8 mouse cellular contexts compared by ENCODE assay signal in the genomic region with DNA sequence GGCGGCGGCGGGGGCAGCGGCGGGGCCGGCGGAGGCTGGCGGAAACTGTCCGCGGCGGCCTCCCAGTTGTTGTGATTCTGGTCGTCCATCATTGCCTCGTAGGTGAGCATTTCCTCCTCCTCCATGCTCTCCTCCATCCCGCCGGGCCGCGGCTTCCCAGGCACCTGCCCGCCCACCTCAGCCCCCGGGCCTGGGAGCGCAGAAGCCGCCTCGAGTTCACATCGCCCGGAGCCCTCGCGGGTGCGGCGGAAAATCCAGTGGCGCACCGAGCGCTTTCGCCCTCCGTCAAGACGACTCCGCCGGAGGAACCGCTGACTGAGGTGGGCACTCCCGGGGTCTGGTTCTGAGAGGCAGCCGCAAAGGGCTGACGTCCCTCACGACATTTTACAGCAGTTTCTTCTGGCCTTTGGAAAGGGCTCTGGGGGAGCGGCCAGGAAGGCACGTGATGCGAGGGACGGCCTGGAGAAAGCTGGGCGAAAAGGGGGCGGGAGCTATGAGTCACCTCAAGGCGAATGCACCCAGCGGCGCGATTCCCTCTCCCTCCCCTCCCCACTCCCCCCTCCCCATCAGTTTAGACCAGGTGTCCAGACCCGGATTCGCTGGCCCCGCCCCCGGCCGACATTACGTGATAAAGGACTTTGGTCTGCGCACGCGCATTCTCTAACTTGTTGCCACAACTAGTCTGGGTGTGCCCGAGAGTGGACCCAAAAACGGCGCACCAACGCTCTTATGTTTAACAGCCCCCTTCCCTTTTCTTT. TPM values are rescaled to one million over a fixed set of nuclear protein-coding genes. Genes with fewer than 3 reads are reported as not detected.
DNase-seq lines count a peak whose midpoint lies in the region; ATAC-seq and TF ChIP-seq lines count a peak whose summit lies in the region.

A gene (minus strand): TSS at position 444 of the 758 bp plus-strand sequence.

- ATAC-seq in frontal cortex, adult (ENCODE audit: low TSS enrichment) = peak; percentile 88
- ATAC-seq in lung, postnatal 0 days = peak; percentile 97

- no peaks in the 10 kb centered on the region for H3K27me3 ChIP-seq in hindbrain, embryonic 10.5 days (ENCODE audit: insufficient read depth, poor library complexity, severe bottlenecking)
- H3K27me3 ChIP-seq in lung, postnatal 0 days (replicated peaks; ENCODE audit: insufficient read depth, low read length) = no peaks in the 10 kb centered on the region

- no peak; the same call in 1 of the 2 replicates for TF ChIP-seq EP300 in lung, postnatal 0 days (IDR thresholded peaks at IDR 0.05)

- H3K27ac ChIP-seq in hindbrain, embryonic 10.5 days = peak within 1 kb of the TSS; percentile 96
- H3K27ac ChIP-seq in lung, postnatal 0 days (ENCODE audit: low read length) = peak within 1 kb of the TSS; percentile 91

- DNase-seq in MN1 (ENCODE audit: low spot score) = peak; percentile 98
- peak; percentile 96 for DNase-seq in cerebellum, adult 9-10 months
- peak; percentile 98 for DNase-seq in hindbrain, embryonic 10.5 days (ENCODE audit: low spot score)
- DNase-seq in layer of hippocampus, adult 9-11 months = peak; percentile 97
- DNase-seq in lung, postnatal 0 days (ENCODE audit: low spot score) = peak; percentile 100
- peak; percentile 96 for DNase-seq in ovary, postnatal 14 days (ENCODE audit: low spot score)
- DNase-seq in thymus, postnatal 14 days = peak; percentile 94

- no peaks in the 10 kb centered on the region for H3K9me3 ChIP-seq in hindbrain, embryonic 10.5 days
- H3K9me3 ChIP-seq in lung, postnatal 0 days (ENCODE audit: low read length) = no peaks in the 10 kb centered on the region

- peak within 1 kb of the TSS; percentile 98 for H3K4me3 ChIP-seq in hindbrain, embryonic 10.5 days
- peak within 1 kb of the TSS; percentile 78 for H3K4me3 ChIP-seq in lung, postnatal 0 days (ENCODE audit: low read depth, low read length)

- under 1% methylated on average over 64 of the region's 64 CpGs for WGBS in hindbrain, embryonic 10.5 days
- 2% methylated on average over 61 of the region's 64 CpGs for WGBS in lung, postnatal 0 days

- H3K4me2 ChIP-seq in lung, postnatal 0 days (replicated peaks; ENCODE audit: low read depth, low read length) = peak within 1 kb of the TSS; percentile 71

- H3K36me3 ChIP-seq in hindbrain, embryonic 10.5 days = peaks cover 9% of the 10 kb centered on the region; the same call in 1 of the 2 replicates
- no peaks in the 10 kb centered on the region for H3K36me3 ChIP-seq in lung, postnatal 0 days (ENCODE audit: insufficient read depth, low read length)

- H3K9ac ChIP-seq in lung, postnatal 0 days (replicated peaks; ENCODE audit: low read depth) = peak within 1 kb of the TSS; percentile 89

- peaks cover 30% of the 10 kb centered on the region for H3K4me1 ChIP-seq in hindbrain, embryonic 10.5 days (replicated peaks)
- H3K4me1 ChIP-seq in lung, postnatal 0 days (ENCODE audit: insufficient read depth, low read depth, low read length) = peaks cover 4% of the 10 kb centered on the region; the same call in 1 of the 2 replicates

- TF ChIP-seq CTCF in lung, postnatal 0 days (IDR thresholded peaks at IDR 0.05) = no peak

RNA-seq across cellular contexts. Expression of the gene that starts here (rescaled TPM):
- 23.1 and 25.1 TPM in 2 replicates for polyA plus RNA-seq in hindbrain, embryonic 10.5 days (2016; fragmentation: Nextera tagmentation; extraction: Ambion mirVana)
- polyA plus RNA-seq in lung, postnatal 0 days (2015; fragmentation: Nextera tagmentation; extraction: Ambion mirVana) = 12.0 and 12.5 TPM in 2 replicates

Comparison
In these comparisons a context has a peak if more than half of its experiments do, and no peak if none do; other contexts are left out.
1. Peak in every context shown above with its lines: DNase-seq, ATAC-seq, H3K4me3 ChIP-seq and H3K27ac ChIP-seq.